Mouse (Mus musculus) liver, adult 2 months (tissue): ENCODE measurements around the gene Gng7.

Experiments
- CTCF ChIP-seq: fragments of 200-500 bp; IDR thresholded peaks from 2 replicates; pipeline ENCODE4 v1.5.1; 2011; ENCODE audit warnings: low read depth, low read length, control low read depth
- POLR2A ChIP-seq: fragments of 200-500 bp; IDR thresholded peaks from 2 replicates; pipeline ENCODE4 v1.6.1; 2011; ENCODE audit warnings: low read length, control low read depth; ENCODE audit not compliant: insufficient read depth; ENCODE audit errors: extremely low read depth

- TF ChIP-seq CTCF (no peak), POLR2A (no peak)
Measured at GRCm38 (mm10) chr10:80904709-80905108, 110.0 kb downstream of the Gng7 start.
